Comparison of ENCODE assay signal across 27 mouse cellular contexts in the genomic region with DNA sequence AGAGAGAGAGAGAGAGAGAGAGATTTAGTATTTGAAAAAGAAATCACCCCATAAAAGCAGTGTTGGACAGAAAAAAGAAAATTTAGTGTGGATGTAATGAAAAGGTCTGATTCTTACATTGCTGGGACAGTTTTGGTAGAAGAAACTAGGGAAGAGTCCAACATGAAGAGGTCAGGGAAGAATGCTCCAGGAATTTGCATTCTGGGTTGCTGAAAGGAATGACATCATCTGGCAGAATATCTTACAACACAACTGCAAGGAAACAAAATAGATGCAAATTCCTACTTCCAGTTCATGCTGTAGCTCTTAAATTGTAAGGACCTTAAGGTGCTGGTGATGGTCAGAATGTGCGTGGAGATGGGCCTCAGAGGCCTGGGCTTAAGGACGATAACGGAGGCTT.
"Had no signal": no experiment of that assay in that cellular context is flagged by ENCODE, and none has a peak within 500 bp of the region (broad histone marks: within the 10 kb centered on the region; RNA-seq: fewer than 3 reads in every experiment).

No protein-coding gene starts in this region.

- ATAC-seq: hindbrain, embryonic 16.5 days; inflammation-experienced regulatory T-cells, adult 6 months; intestine, embryonic 15.5 days; intestine, postnatal 0 days had no signal

- H3K9me3 ChIP-seq: heart, embryonic 12.5 days; hindbrain, embryonic 10.5 days; hindbrain, embryonic 12.5 days; intestine, embryonic 15.5 days; limb, embryonic 10.5 days; limb, embryonic 12.5 days; liver, embryonic 13.5 days; liver, embryonic 15.5 days had no signal

- DNase-seq: gastrocnemius, adult 2 months; gastrocnemius, postnatal 10 days; gastrocnemius, postnatal 25 days; heart, adult 18-20 months; heart, postnatal 10 days; heart, postnatal 4 days; kidney, adult 18-20 months; kidney, adult 8-10 months; kidney, postnatal 10 days; kidney, postnatal 25 days; kidney, postnatal 4 days; liver; liver, embryonic 13.5 days had no signal

- H3K4me3 ChIP-seq: gastrocnemius, adult 2 months; heart, embryonic 12.5 days; hindbrain, embryonic 10.5 days; hindbrain, embryonic 12.5 days; intestine, embryonic 15.5 days; layer of hippocampus, adult 2 months; left cerebral cortex, adult 2 months; limb, embryonic 10.5 days; limb, embryonic 12.5 days; liver, embryonic 13.5 days; liver, embryonic 15.5 days had no signal

- H3K4me1 ChIP-seq: heart, embryonic 12.5 days; hindbrain, embryonic 10.5 days; hindbrain, embryonic 12.5 days; limb, embryonic 10.5 days; limb, embryonic 12.5 days; liver, embryonic 13.5 days; liver, embryonic 15.5 days had no signal

- H3K4me2 ChIP-seq: heart, embryonic 12.5 days; hindbrain, embryonic 12.5 days; hindbrain, embryonic 14.5 days; intestine, embryonic 15.5 days; limb, embryonic 12.5 days; liver, embryonic 11.5 days; liver, embryonic 13.5 days; liver, embryonic 15.5 days had no signal

- H3K27me3 ChIP-seq: heart, embryonic 12.5 days; hindbrain, embryonic 12.5 days; intestine, embryonic 15.5 days; limb, embryonic 12.5 days; liver, embryonic 13.5 days; liver, embryonic 15.5 days had no signal

- H3K36me3 ChIP-seq: heart, embryonic 12.5 days; hindbrain, embryonic 10.5 days; hindbrain, embryonic 12.5 days; intestine, embryonic 15.5 days; limb, embryonic 10.5 days; limb, embryonic 12.5 days; liver, embryonic 13.5 days; liver, embryonic 15.5 days had no signal

- H3K9ac ChIP-seq: heart, embryonic 12.5 days; hindbrain, embryonic 12.5 days; hindbrain, embryonic 14.5 days; intestine, embryonic 15.5 days; limb, embryonic 12.5 days; liver, embryonic 13.5 days; liver, embryonic 15.5 days had no signal

- H3K27ac ChIP-seq: gastrocnemius, adult 2 months; hindbrain, embryonic 10.5 days; hindbrain, embryonic 12.5 days; hindbrain, embryonic 14.5 days; intestine, embryonic 15.5 days; layer of hippocampus, adult 2 months; left cerebral cortex, adult 2 months; limb, embryonic 10.5 days; limb, embryonic 12.5 days; liver, embryonic 13.5 days; liver, embryonic 15.5 days had no signal
